Mouse (Mus musculus) ES-E14 (cell line): Measurements from ENCODE around the gene Gdf7. TPM values are rescaled to one million over a fixed set of nuclear protein-coding genes. Genes with fewer than 3 reads are reported as not detected.

Source experiments
- DNase-seq: peaks from one replicate; pipeline ENCODE4 v3.0.0-alpha.2; 2013; ENCODE audit warnings: low read depth, low spot score
- H3K27ac ChIP-seq: 2 replicates; pipeline ENCODE4 v1.5.1; 2012; ENCODE audit warnings: low read depth, mild to moderate bottlenecking, low read length, moderate library complexity, mixed read lengths; ENCODE audit not compliant: poor library complexity, insufficient read depth, severe bottlenecking
- H3K36me3 ChIP-seq: 2 replicates; pipeline ENCODE4 v1.6.1; 2012; ENCODE audit warnings: mild to moderate bottlenecking, low read length, moderate library complexity, mixed read lengths; ENCODE audit not compliant: control insufficient read depth, poor library complexity, insufficient read depth, severe bottlenecking
- H3K4me1 ChIP-seq, 2 experiments: fragments of 150-350 bp in 1 of 2; sonication (generic) in 1 of 2; 2 replicates each; pipeline ENCODE4 v1.6.1; 2012; ENCODE audit warnings: low read length in 2 of 2, mild to moderate bottlenecking in 1 of 2, mixed read lengths in 1 of 2; ENCODE audit not compliant: control insufficient read depth in 2 of 2, insufficient read depth in 2 of 2, poor library complexity in 1 of 2
- H3K4me3 ChIP-seq, 2 experiments: fragments of 150-350 bp in 1 of 2; sonication (generic) in 1 of 2; 2 replicates each; pipeline ENCODE4 v1.5.1; 2012; ENCODE audit warnings: low read length in 2 of 2, low read depth in 1 of 2, mild to moderate bottlenecking in 1 of 2, mixed read lengths in 1 of 2; ENCODE audit not compliant: insufficient read depth in 1 of 2, poor library complexity in 1 of 2, severe bottlenecking in 1 of 2
- H3K9ac ChIP-seq: 2 replicates; pipeline ENCODE4 v1.6.1; 2012; ENCODE audit warnings: low read depth, mild to moderate bottlenecking, low read length, mixed read lengths; ENCODE audit not compliant: poor library complexity, insufficient read depth, severe bottlenecking
- H3K9me3 ChIP-seq: fragments of 150-350 bp; sonication (generic); 2 replicates; pipeline ENCODE4 v1.6.1; 2012; ENCODE audit warnings: low read depth, mild to moderate bottlenecking, low read length; ENCODE audit not compliant: control insufficient read depth, insufficient read depth
- CHD2 ChIP-seq: IDR thresholded peaks from 2 replicates; pipeline ENCODE4 v1.6.1; 2014; ENCODE audit warnings: mild to moderate bottlenecking, low read depth, low read length, inconsistent platforms
- HCFC1 ChIP-seq: IDR thresholded peaks from 2 replicates; pipeline ENCODE4 v1.6.1; 2012; ENCODE audit warnings: low read length, inconsistent platforms, borderline replicate concordance; ENCODE audit not compliant: insufficient read depth
- MAFK ChIP-seq: IDR thresholded peaks from 2 replicates; pipeline ENCODE4 v1.6.1; 2014; ENCODE audit warnings: mild to moderate bottlenecking, low read depth, low read length, inconsistent platforms; ENCODE audit not compliant: insufficient read depth
- ZC3H11A ChIP-seq: IDR thresholded peaks from 2 replicates; pipeline ENCODE4 v1.6.1; 2012; ENCODE audit warnings: low read depth, mild to moderate bottlenecking, inconsistent platforms, low read length, borderline replicate concordance
- ZNF384 ChIP-seq: IDR thresholded peaks from 2 replicates; pipeline ENCODE4 v1.6.1; 2012; ENCODE audit warnings: low read depth, low read length, inconsistent platforms
- in situ Hi-C, 2 experiments: fragments of 600-800 bp; cut with MboI; formaldehyde crosslinking; loops; one replicate each; pipeline ENCODE4 v1.15.1; 2025; ENCODE audit warnings: low sequenced_read_pairs in 2 of 2, inconsistent platforms in 1 of 2; ENCODE audit not compliant: unreplicated experiment in 2 of 2
- total RNA-seq: library from RNA; depleted of rRNA; stranded (reverse); fragments of 300-350 nt; gene quantifications from 2 replicates; pipeline ENCODE4 v1.2.3, GENCODE M21; 2012

Gene Gdf7
- total RNA-seq, 1 experiment, result 0.71 TPM

GRCm38 (mm10) chr12:8313270-8313771, 11.6 kb upstream of the Gdf7 start, which contains the start of gene Hs1bp3:
TSS of gene Hs1bp3 (plus strand) at chr12:8313432.
- Histone ChIP-seq H3K9me3 (no peaks in the 10 kb centered on the region), H3K4me3 (peak within 1 kb of the TSS; percentile 84 to 89), H3K36me3 (peaks cover 13% of the 10 kb centered on the region; the same call in 1 of the 2 replicates), H3K27ac (peak within 1 kb of the TSS; percentile 61; the same call in 1 of the 2 replicates), H3K9ac (peak within 1 kb of the TSS; percentile 86), H3K4me1 (peaks cover 0 to 3% of the 10 kb centered on the region in 2 experiments; a peak in 1 of 4 replicates)
- TF ChIP-seq ZNF384, result no peak
- no peak for TF ChIP-seq ZC3H11A
- no peak for TF ChIP-seq HCFC1
- TF ChIP-seq MAFK, result no peak
- no peak for TF ChIP-seq CHD2
- in situ Hi-C loops, result no loop called here
- DNase-seq, result peak; percentile 81

GRCm38 (mm10) chr12:8312266-8312665, 10.5 kb upstream of the Gdf7 start:
- no peak for TF ChIP-seq HCFC1
- TF ChIP-seq CHD2, result no peak
- no peak for TF ChIP-seq MAFK
- no peak for TF ChIP-seq ZC3H11A
- TF ChIP-seq ZNF384, result no peak
- Histone ChIP-seq H3K27ac (no peak overlapping the region), H3K9ac (no peak overlapping the region), H3K36me3 (peaks cover 3% of the 10 kb centered on the region; the same call in 1 of the 2 replicates), H3K4me3 (no peak overlapping the region), H3K9me3 (no peaks in the 10 kb centered on the region), H3K4me1 (peaks cover 0 to 3% of the 10 kb centered on the region in 2 experiments; a peak in 1 of 4 replicates)
- no peak for DNase-seq
- in situ Hi-C loops, result no loop called here

- in situ Hi-C loops, result no loop called here
- Histone ChIP-seq H3K4me1 (peaks cover 0 to 5% of the 10 kb centered on the region in 2 experiments; a peak in 2 of 4 replicates), H3K4me3 (no peak overlapping the region), H3K9me3 (no peaks in the 10 kb centered on the region), H3K9ac (no peak overlapping the region), H3K27ac (no peak overlapping the region), H3K36me3 (no peaks in the 10 kb centered on the region)
- no peak for DNase-seq
- TF ChIP-seq CHD2 (no peak), ZNF384 (no peak), ZC3H11A (no peak), MAFK (no peak), HCFC1 (no peak)
Measured at GRCm38 (mm10) chr12:8310992-8311391, 9.2 kb upstream of the Gdf7 start.

- Histone ChIP-seq H3K9ac (no peak overlapping the region), H3K36me3 (no peaks in the 10 kb centered on the region), H3K4me3 (no peak overlapping the region), H3K9me3 (no peaks in the 10 kb centered on the region), H3K4me1 (peaks cover 0 to 3% of the 10 kb centered on the region in 2 experiments; a peak in 3 of 4 replicates), H3K27ac (no peak overlapping the region)
- in situ Hi-C loops, result loop anchor here in 1 of 2 experiments (10.0 kb wide), 1 partner anchor 242 kb away; no protein-coding TSS in a partner anchor
- no peak for TF ChIP-seq ZNF384
- no peak for TF ChIP-seq CHD2
- no peak for TF ChIP-seq MAFK
- no peak for TF ChIP-seq ZC3H11A
- no peak for TF ChIP-seq HCFC1
- no peak for DNase-seq
Measured at GRCm38 (mm10) chr12:8306910-8307309, 5.2 kb upstream of the Gdf7 start.
